Mouse (Mus musculus): ENCODE measurements around the gene Ndufb11. TPM values are rescaled to one million over a fixed set of nuclear protein-coding genes. Genes with fewer than 3 reads are reported as not detected.

The Ndufb11 gene
- polyA plus RNA-seq, 1 experiment from 2014 or later = 167 TPM

- H3K9ac ChIP-seq = no peak overlapping the region
- 76% methylated on average over 4 of the region's 4 CpGs for WGBS (ENCODE audit: insufficient replicate concordance)
- no peak overlapping the region for H3K4me2 ChIP-seq
- H3K36me3 ChIP-seq = no peaks in the 10 kb centered on the region
- H3K27ac ChIP-seq = no peak overlapping the region
- H3K9me3 ChIP-seq (replicated peaks) = no peaks in the 10 kb centered on the region
- H3K27me3 ChIP-seq (replicated peaks) = no peaks in the 10 kb centered on the region
- H3K4me1 ChIP-seq = no peaks in the 10 kb centered on the region
- no peak overlapping the region for H3K4me3 ChIP-seq
- no peak for ATAC-seq
Observed at GRCm38 (mm10) chrX:20608500-20608899, 8.9 kb downstream of the Ndufb11 start.

DNA sequence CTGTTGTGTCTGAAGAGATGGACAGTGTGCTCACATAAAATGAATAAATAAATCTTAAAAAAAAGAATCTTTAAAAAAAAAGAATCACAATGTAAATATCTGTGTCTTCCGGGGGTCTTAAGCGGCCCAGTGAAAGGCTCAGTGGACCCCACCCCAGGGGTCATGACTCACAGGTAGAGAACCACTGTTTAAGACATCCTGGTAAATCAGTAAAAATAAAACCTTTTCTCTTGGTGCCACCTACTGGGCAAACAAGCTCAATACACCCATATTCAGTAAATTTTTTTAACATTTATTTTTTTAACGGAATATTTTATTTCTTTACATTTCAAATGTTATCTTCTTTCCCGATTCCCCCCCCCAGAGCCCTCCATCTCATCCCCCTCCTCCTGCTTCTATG is 29.5 kb downstream of the Ndufb11 start:
- no peak for ATAC-seq
- no peaks in the 10 kb centered on the region for H3K27me3 ChIP-seq (replicated peaks)
- no peak overlapping the region for H3K4me3 ChIP-seq
- no peaks in the 10 kb centered on the region for H3K4me1 ChIP-seq
- H3K9ac ChIP-seq = no peak overlapping the region
- H3K4me2 ChIP-seq = no peak overlapping the region
- H3K9me3 ChIP-seq (replicated peaks) = no peaks in the 10 kb centered on the region
- 13% methylated on average over 4 of the region's 4 CpGs for WGBS (ENCODE audit: insufficient replicate concordance)
- H3K27ac ChIP-seq = no peak overlapping the region
- H3K36me3 ChIP-seq = no peaks in the 10 kb centered on the region

- ATAC-seq = no peak
- H3K4me3 ChIP-seq = no peak overlapping the region
- H3K9ac ChIP-seq = no peak overlapping the region
- H3K9me3 ChIP-seq (replicated peaks) = no peaks in the 10 kb centered on the region
- H3K4me1 ChIP-seq = peaks cover 30% of the 10 kb centered on the region
- H3K27ac ChIP-seq = no peak overlapping the region
- 59% methylated on average over 4 of the region's 4 CpGs for WGBS (ENCODE audit: insufficient replicate concordance)
- H3K27me3 ChIP-seq (replicated peaks) = no peaks in the 10 kb centered on the region
- H3K4me2 ChIP-seq = no peak overlapping the region
- no peaks in the 10 kb centered on the region for H3K36me3 ChIP-seq
Observed at GRCm38 (mm10) chrX:20573927-20574326, 43.5 kb downstream of the Ndufb11 start.

GRCm38 (mm10) chrX:20572683-20573082 is 44.7 kb downstream of the Ndufb11 start:
- Histone ChIP-seq H3K36me3 (no peaks in the 10 kb centered on the region), H3K4me2 (no peak overlapping the region), H3K27ac (no peak overlapping the region), H3K9me3 (replicated peaks) (no peaks in the 10 kb centered on the region), H3K4me3 (no peak overlapping the region), H3K27me3 (replicated peaks) (no peaks in the 10 kb centered on the region), H3K9ac (no peak overlapping the region), H3K4me1 (peaks cover 30% of the 10 kb centered on the region)
- WGBS (ENCODE audit: insufficient replicate concordance) = 49% methylated on average over 9 of the region's 9 CpGs
- ATAC-seq = peak; percentile 68

DNA sequence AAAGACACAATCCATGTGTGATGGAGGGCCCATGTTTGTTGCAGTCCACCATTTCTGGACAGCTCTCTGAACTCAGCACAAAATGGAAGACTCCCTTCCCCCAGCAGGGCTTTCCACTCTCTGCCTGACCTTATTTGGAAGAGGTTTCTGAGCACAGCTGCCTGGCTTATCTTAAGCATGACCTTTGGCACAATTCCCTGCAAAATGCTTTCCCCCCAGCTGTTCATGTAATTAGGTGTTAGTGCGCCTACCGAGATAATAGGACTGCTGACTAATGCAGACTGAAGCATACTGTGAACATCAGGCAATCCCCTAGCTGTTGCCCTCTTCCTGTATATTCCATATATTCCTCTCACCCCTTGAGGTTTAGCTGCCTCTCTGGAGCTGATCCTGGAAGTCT is 46.4 kb downstream of the Ndufb11 start:
- H3K9ac ChIP-seq = no peak overlapping the region
- WGBS (ENCODE audit: insufficient replicate concordance) = 21% methylated on average over 2 of the region's 2 CpGs
- no peaks in the 10 kb centered on the region for H3K36me3 ChIP-seq
- H3K27ac ChIP-seq = peak overlapping the region; percentile 51; the same call in 1 of the 2 replicates
- H3K9me3 ChIP-seq (replicated peaks) = no peaks in the 10 kb centered on the region
- H3K4me3 ChIP-seq = no peak overlapping the region
- H3K27me3 ChIP-seq (replicated peaks) = no peaks in the 10 kb centered on the region
- peaks cover 30% of the 10 kb centered on the region for H3K4me1 ChIP-seq
- peak overlapping the region; percentile 30; the same call in 1 of the 2 replicates for H3K4me2 ChIP-seq
- peak; percentile 87 for ATAC-seq

Other genes with a start within 250 kb of the Ndufb11 start
- 11.3 and 11.8 TPM in 2 replicates for gene Jade3, start 191.9 kb downstream of the Ndufb11 start, polyA plus RNA-seq (2016; fragmentation: Nextera tagmentation; extraction: Ambion mirVana)
- gene Rgn, start 67.8 kb downstream of the Ndufb11 start, polyA plus RNA-seq (2016; fragmentation: Nextera tagmentation; extraction: Ambion mirVana) = 55.2 and 55.4 TPM in 2 replicates
- 47.5 and 49.6 TPM in 2 replicates for gene Rbm10, start 116 bp downstream of the Ndufb11 start, polyA plus RNA-seq (2016; fragmentation: Nextera tagmentation; extraction: Ambion mirVana)
- 170 and 172 TPM in 2 replicates for gene Uba1, start 40.7 kb upstream of the Ndufb11 start, polyA plus RNA-seq (2016; fragmentation: Nextera tagmentation; extraction: Ambion mirVana)
- 64.9 and 66.2 TPM in 2 replicates for gene Cdk16, start 70.3 kb upstream of the Ndufb11 start, polyA plus RNA-seq (2016; fragmentation: Nextera tagmentation; extraction: Ambion mirVana)
- 13.7 and 14.2 TPM in 2 replicates for gene Usp11, start 86.3 kb upstream of the Ndufb11 start, polyA plus RNA-seq (2016; fragmentation: Nextera tagmentation; extraction: Ambion mirVana)
- gene Araf, start 180.2 kb upstream of the Ndufb11 start, polyA plus RNA-seq (2016; fragmentation: Nextera tagmentation; extraction: Ambion mirVana) = 58.9 and 62.8 TPM in 2 replicates

Measured in liver, embryonic 12.5 days (tissue).